Mouse (Mus musculus): Measurements from ENCODE around the gene Gm9970.
A peak's percentile ranks its signal among the peaks of the same experiment; 100 is the strongest.

Gm9970 gene

DNA sequence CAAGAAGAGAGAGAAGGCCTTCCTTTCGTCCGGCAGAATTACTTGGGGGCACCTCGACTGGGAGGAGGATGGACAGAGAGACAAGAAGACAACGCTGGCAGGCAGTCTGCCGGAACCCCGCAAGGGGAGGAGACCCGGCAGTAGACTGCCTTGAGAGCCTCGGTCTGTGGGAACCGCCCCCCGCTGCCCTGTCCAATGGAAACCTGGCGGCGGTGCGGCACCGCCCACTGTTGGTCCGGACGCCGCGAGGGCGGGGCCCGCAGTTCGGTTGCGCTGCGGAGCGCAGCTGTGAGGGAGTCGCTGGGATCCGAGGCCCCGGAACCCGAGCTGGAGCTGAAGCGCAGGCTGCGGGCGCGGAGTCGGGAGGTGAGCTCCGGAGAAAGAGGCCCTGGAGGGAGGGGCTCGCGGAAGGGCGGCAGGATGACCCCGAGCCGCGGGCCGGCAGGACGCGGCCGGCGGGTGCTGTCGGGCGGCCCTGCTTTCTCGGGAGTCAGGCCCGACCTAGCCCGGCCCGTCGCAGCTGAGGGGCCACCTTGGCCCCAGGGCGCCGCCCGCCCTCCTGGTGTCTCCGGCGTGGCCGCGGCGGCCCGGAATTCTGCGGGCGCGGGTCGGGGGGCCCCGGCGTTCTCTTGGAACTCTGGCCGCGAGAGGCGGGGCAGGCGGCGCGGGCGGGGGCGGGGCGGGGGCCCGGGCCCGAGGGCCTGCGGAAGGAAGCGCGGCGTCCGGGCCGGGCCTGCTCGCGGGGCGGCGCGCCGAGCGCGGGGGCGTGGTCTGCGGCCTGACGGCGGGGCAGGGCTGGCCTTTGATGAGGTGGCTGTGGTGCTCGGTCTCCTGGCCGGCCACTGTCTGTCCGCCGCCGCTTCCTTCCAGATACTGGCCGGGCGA, at the start of gene Gm9970, which contains the start of gene Nrbp1:
TSS of gene Gm9970 (minus strand) at position 596 of the 885 bp plus-strand sequence.
TSS of gene Nrbp1 (plus strand) at position 228 of the 885 bp plus-strand sequence.
- DNase-seq (ENCODE audit: low spot score in 2 of 2), result peak; percentile 92 to 96

GRCm38 (mm10) chr5:31289626-31290230, 48.7 kb upstream of the Gm9970 start:
- DNase-seq (ENCODE audit: low spot score in 2 of 2), result no peak

GRCm38 (mm10) chr5:31288655-31289054, 47.6 kb upstream of the Gm9970 start:
- no peak for DNase-seq (ENCODE audit: low spot score in 2 of 2)

DNA sequence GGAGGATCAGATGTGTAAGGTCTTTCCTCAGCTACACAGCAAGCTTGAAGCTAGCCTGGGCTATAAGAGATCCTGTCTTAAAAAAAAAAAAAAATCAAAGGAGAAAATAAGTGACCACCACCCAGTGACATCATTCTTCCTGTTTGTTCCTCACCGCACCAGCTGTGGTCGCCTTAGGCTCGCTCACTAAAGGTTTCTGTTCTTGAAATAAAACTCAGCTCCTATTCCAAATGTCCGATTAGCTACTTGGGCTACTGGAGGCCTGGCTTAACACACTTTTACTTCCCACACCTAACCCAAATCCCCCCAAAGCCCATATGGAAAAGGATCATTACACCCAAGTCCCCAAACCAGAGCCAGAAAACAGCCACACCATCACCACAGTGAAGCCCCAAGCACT, 47.2 kb upstream of the Gm9970 start:
- DNase-seq (ENCODE audit: low spot score in 2 of 2), result no peak

DNA sequence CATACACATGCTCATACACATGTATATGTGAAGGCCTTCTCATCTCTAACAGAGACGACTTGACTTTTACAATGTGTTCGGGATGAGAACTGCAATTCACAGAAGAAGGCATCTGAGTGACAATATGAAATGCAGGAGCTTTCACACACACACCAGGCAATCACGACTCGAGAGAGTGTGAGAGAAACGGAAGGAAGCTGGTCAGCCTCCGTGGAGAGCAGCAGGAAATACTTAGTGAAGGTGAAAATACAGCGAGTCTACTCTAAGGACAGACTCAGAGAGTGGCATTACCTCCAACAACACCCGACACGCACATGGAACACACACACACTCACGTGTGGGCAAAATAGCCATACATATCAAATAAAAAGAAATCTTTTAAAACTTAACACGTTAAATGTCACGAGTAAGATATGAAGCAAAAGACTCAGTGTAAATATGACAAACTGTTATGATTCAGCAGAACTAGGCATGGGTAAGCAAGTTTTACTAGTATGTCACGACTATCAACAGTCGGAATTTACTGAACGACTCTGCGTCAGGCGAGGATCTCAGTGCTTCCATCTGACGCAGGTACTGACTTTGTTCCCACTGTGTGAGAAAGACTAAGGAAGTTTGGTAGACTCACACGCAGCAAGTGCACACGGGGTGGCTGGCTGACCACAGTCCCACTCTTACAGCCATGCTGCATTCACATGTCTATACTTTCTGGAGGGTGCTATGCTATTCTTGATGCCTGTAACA, 38.4 kb upstream of the Gm9970 start:
- no peak for DNase-seq (ENCODE audit: low spot score in 2 of 2)

DNA sequence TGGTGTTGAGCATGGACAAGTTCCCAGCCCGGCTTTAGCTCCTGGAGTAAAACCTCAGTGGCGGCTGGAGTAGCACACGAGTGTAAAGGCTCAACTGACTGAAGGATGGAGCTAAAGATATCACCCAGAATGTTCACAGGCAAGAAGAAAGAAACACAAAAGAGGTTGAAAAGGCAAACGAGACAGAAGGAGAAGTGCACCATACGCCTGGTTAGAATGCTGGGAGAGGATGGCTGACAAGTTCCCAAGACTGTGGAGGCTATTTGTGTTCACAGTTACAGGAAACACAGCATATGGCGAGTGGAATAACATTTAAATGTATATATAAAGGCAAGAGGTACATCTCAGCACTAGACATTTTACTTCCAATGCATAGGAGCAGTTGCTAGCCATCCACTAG, 32.0 kb upstream of the Gm9970 start:
- DNase-seq (ENCODE audit: low spot score in 2 of 2), result no peak

GRCm38 (mm10) chr5:31267686-31268085, 26.7 kb upstream of the Gm9970 start:
- DNase-seq (ENCODE audit: low spot score in 2 of 2), result no peak

DNA sequence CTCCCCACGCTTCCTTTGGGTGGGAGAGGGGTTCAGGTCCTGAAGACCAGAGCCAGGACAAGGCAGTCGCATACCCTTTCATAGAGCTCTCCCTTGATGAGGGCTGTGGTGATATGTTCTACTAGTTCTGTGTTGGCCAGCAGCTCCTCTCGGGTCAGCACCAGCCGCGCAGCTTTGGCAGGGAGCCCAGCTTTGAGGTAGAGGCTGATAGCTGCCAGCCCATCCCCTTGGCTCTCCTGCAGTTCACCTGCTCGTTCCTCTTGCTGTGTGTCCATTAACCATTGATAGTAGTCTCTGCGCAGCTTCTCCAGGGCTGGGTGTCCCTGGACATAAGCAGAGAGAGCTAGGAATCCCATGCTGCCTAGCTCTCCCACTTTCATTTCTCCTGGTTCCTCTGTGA, 25.1 kb upstream of the Gm9970 start:
- no peak for DNase-seq (ENCODE audit: low spot score in 2 of 2)

DNA sequence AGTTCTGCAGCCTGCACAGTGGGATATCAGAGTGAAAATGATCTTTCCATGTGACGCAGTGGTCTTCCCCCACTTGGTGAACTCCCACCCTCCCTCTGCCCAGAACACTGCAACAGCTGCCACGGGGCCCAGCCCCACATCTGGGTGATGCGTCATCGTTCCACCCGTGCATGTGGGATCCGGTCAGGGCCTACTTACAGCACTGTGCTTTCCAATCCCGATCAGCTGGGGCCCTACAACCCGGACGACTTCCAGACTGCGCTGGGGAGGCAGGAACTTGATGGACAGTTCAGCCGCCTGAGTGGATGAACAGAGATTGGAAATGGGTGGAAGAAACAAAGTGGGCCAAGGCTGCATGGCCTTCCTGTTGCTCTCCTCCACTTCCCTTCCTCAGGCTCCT, 16.6 kb upstream of the Gm9970 start:
- no peak for DNase-seq (ENCODE audit: low spot score in 2 of 2)

GRCm38 (mm10) chr5:31255971-31256370, 14.9 kb upstream of the Gm9970 start:
- DNase-seq (ENCODE audit: low spot score in 2 of 2), result no peak

- DNase-seq (ENCODE audit: low spot score in 2 of 2), result no peak
These were observed 14.3 kb upstream of the Gm9970 start for GRCm38 (mm10) chr5:31255381-31255780.

DNA sequence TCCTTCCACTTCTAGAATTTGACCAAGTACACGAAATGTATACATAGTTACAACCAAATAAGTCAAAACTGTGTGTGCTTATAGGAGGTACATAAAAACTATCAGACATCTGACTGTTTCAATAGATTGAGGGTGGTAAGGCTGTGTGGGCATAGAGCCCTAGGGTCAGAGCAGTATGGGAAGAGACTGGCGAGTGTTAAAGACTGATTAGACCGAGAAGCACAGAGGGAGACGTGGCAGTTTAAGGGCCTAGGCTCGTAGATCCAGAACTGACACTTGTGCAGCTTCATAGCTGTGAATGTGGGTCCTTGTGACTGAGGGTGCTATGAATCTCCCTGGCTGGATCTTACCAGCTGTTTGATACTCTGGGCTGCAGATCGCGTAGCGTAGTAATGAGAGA, 13.9 kb upstream of the Gm9970 start:
- DNase-seq (ENCODE audit: low spot score in 2 of 2), result no peak

GRCm38 (mm10) chr5:31254452-31254851, 13.4 kb upstream of the Gm9970 start:
- no peak for DNase-seq (ENCODE audit: low spot score in 2 of 2)

- DNase-seq (ENCODE audit: low spot score in 2 of 2), result no peak
These were observed 12.8 kb upstream of the Gm9970 start for GRCm38 (mm10) chr5:31253806-31254205.

- no peak for DNase-seq (ENCODE audit: low spot score in 2 of 2)
These were observed 11.9 kb upstream of the Gm9970 start for GRCm38 (mm10) chr5:31252795-31253545.

GRCm38 (mm10) chr5:31252151-31252550, 11.1 kb upstream of the Gm9970 start:
- no peak for DNase-seq (ENCODE audit: low spot score in 2 of 2)

DNA sequence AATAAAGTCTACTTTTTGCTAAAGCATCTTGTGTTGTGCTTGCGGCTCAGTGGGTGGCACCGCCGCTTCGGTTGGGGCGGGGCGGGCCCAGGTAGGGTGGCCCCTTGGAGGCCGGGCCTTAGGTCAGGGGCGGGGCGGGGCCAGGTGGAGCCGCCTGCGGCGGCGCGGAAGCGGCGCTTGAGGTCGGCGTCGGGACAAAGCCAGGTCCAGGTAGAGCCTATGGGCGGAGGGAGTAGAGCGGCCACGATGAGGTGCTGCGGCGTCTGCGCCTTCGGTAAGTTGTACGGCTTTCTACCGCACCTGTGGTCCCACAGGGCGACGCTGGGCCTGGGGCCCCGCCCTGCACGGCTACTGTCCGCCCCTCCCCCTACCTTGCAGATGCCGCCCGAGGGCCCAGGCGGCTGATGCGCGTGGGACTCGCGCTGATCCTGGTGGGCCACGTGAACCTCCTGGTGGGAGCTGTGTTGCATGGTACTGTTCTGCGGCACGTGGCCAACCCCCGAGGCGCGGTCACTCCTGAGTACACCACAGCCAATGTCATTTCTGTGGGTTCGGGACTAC, 10.6 kb upstream of the Gm9970 start, which contains the start of gene Krtcap3:
TSS of gene Krtcap3 (plus strand) at position 151 of the 561 bp plus-strand sequence.
- no peak for DNase-seq (ENCODE audit: low spot score in 2 of 2)

- no peak for DNase-seq (ENCODE audit: low spot score in 2 of 2)
These were observed 9.7 kb upstream of the Gm9970 start for GRCm38 (mm10) chr5:31250716-31251115.

- no peak for DNase-seq (ENCODE audit: low spot score in 2 of 2)
These were observed 1.2 kb upstream of the Gm9970 start for GRCm38 (mm10) chr5:31242191-31242590.

GRCm38 (mm10) chr5:31241522-31242034, 546 bp upstream of the Gm9970 start:
- DNase-seq (ENCODE audit: low spot score in 2 of 2), result no peak

- DNase-seq (ENCODE audit: low spot score in 2 of 2), result no peak
These were observed 14.4 kb downstream of the Gm9970 start for GRCm38 (mm10) chr5:31226641-31227040.
